Mouse (Mus musculus) kidney, adult 9 months (tissue): ENCODE measurements around the gene Pakap.

Source experiments
- DNase-seq: peaks from one replicate; pipeline ENCODE4 v3.0.0; 2022

The Pakap gene

GRCm38 (mm10) chr4:57626921-57627320 lies 58.9 kb downstream of the Pakap start:
- no peak for DNase-seq

- DNase-seq = no peak
These were observed 64.4 kb downstream of the Pakap start for GRCm38 (mm10) chr4:57632386-57632785.

- no peak for DNase-seq
These were observed 65.1 kb downstream of the Pakap start for GRCm38 (mm10) chr4:57633052-57633451.

- no peak for DNase-seq
These were observed 67.0 kb downstream of the Pakap start for GRCm38 (mm10) chr4:57634956-57635355.

GRCm38 (mm10) chr4:57636782-57637482 lies 69.0 kb downstream of the Pakap start:
- no peak for DNase-seq

GRCm38 (mm10) chr4:57637636-57638386 lies 69.8 kb downstream of the Pakap start:
- DNase-seq = no peak

- DNase-seq = no peak
These were observed 71.0 kb downstream of the Pakap start for GRCm38 (mm10) chr4:57638941-57639340.

- no peak for DNase-seq
These were observed 72.2 kb downstream of the Pakap start for GRCm38 (mm10) chr4:57640222-57640621.

- DNase-seq = no peak
These were observed 73.0 kb downstream of the Pakap start for GRCm38 (mm10) chr4:57640971-57641370.

- DNase-seq = no peak
These were observed 83.0 kb downstream of the Pakap start for GRCm38 (mm10) chr4:57650994-57651393.

GRCm38 (mm10) chr4:57651547-57651946 lies 83.6 kb downstream of the Pakap start:
- DNase-seq = no peak

GRCm38 (mm10) chr4:57652185-57652904 lies 84.4 kb downstream of the Pakap start:
- DNase-seq = no peak

- DNase-seq = no peak
These were observed 88.0 kb downstream of the Pakap start for GRCm38 (mm10) chr4:57655966-57656365.

- no peak for DNase-seq
These were observed 88.4 kb downstream of the Pakap start for GRCm38 (mm10) chr4:57656388-57656787.

GRCm38 (mm10) chr4:57656861-57657260 lies 88.9 kb downstream of the Pakap start:
- DNase-seq = no peak

GRCm38 (mm10) chr4:57660470-57660869 lies 92.5 kb downstream of the Pakap start:
- no peak for DNase-seq

GRCm38 (mm10) chr4:57666101-57666500 lies 98.1 kb downstream of the Pakap start:
- no peak for DNase-seq

GRCm38 (mm10) chr4:57670813-57671469 lies 103.0 kb downstream of the Pakap start:
- peak; percentile 34 for DNase-seq

GRCm38 (mm10) chr4:57672541-57672940 lies 104.6 kb downstream of the Pakap start:
- no peak for DNase-seq

GRCm38 (mm10) chr4:57672996-57673906 lies 105.3 kb downstream of the Pakap start:
- DNase-seq = peak; percentile 93

GRCm38 (mm10) chr4:57674351-57674750 lies 106.4 kb downstream of the Pakap start:
- DNase-seq = no peak

- DNase-seq = peak; percentile 91
These were observed 107.4 kb downstream of the Pakap start for GRCm38 (mm10) chr4:57675387-57675786.
